In the genomic region with DNA sequence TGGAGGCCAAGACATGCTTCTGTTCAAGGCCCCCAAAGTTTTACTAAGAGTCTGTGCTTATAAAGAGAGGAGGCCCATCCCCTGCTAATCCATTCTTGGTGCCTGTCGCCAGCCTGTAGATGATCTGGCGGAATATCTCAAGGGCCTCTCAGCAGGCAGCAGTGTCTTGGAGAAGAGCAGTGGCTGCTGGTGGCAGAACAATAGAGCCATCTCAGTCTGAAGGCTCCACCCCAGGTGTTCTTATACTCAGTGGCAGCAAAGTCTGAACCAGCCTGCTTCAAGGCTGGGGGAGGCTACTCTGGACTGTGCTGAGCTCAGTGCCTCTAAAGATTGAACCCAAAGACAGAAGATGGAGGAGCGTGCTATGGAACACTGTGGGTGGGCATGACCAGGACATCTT, we compare ENCODE assay signal across 12 mouse cellular contexts.
"Had no signal": no experiment of that assay in that cellular context is flagged by ENCODE, and none has a peak within 500 bp of the region (broad histone marks: within the 10 kb centered on the region; RNA-seq: fewer than 3 reads in every experiment).

No protein-coding gene starts in this region.

- DNase-seq: gastrocnemius, adult 2 months; gastrocnemius, postnatal 10 days; gastrocnemius, postnatal 25 days; heart, adult 18-20 months; heart, postnatal 10 days; heart, postnatal 4 days; kidney, adult 11 months; kidney, adult 2 months; kidney, adult 9 months; kidney, postnatal 14 days; kidney, postnatal 36 days; liver had no signal
